Comparison of ENCODE assay signal across 8 mouse cellular contexts in the genomic region with DNA sequence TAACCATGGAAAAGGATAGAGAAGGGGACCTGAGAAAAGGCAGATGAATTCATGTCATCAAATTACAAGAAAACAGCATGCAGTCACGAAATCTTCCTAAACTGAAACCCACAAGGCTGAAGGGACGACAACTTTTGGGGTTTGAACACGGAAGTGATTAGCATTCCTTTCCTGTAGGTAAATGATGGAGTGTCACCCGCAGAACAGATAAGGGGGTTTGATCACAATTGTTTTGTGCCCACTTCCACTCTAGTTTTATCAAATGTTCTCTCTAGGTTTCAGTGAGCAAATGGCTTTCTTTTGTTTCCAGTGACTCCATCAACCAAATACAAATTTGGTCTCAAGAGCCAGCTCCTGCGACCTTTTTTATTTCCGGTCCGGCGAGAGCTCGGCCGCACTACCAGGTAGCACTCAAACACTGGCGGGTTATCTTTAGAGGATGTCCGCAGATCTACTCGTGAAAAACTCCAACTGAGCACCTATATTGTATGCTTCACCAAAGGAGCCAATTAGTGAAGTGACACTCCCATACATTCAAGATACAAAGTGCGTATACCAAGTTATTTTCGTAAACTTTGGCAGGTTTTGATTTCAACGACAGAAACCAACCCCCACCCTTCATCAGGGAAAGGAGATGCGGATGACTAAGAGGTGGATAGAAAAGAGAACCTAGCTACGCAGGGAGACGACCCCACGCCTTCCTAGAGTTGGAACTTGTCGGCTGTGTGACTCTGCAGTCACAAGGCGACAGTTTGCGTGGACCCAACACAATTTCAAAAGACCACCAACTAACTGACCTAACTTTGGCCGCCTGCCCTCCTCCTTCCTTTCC. TPM values are rescaled to one million over a fixed set of nuclear protein-coding genes. Genes with fewer than 3 reads are reported as not detected.
A peak's percentile ranks its signal among the peaks of the same experiment; 100 is the strongest.
DNase-seq lines count a peak whose midpoint lies in the region; ATAC-seq and TF ChIP-seq lines count a peak whose summit lies in the region.

No protein-coding gene starts in this region.

- peak; percentile 21; the same call in 1 of the 2 replicates for ATAC-seq in kidney, embryonic 16.5 days (ENCODE audit: low FRiP score, low TSS enrichment)
- ATAC-seq in forebrain, embryonic 12.5 days (ENCODE audit: low FRiP score): peak; percentile 27
- 0 out of 2 replicates have a peak, but pooled peaks have one; percentile 11 for ATAC-seq in stomach, embryonic 14.5 days (ENCODE audit: insufficient number of reproducible peaks, insufficient read depth, low FRiP score, low read depth)

- no peak for TF ChIP-seq POLR2A in liver, adult 2 months (IDR thresholded peaks at IDR 0.05; ENCODE audit: extremely low read depth, insufficient read depth, low read length)

- peaks cover 29% of the 10 kb centered on the region; the same call in 1 of the 2 replicates for H3K79me2 ChIP-seq in liver, adult 2 months (ENCODE audit: control insufficient read depth, insufficient read depth, low read length)

- H3K36me3 ChIP-seq in kidney, embryonic 16.5 days (ENCODE audit: insufficient read depth, low read length): 0 out of 2 replicates have a peak, but pooled peaks cover 3% of the 10 kb centered on the region
- no peaks in the 10 kb centered on the region for H3K36me3 ChIP-seq in forebrain, embryonic 12.5 days (replicated peaks)
- no peaks in the 10 kb centered on the region for H3K36me3 ChIP-seq in liver, adult 2 months (ENCODE audit: control insufficient read depth, insufficient read depth, low read length)
- peaks cover 6% of the 10 kb centered on the region; the same call in 1 of the 2 replicates for H3K36me3 ChIP-seq in stomach, embryonic 14.5 days (ENCODE audit: control insufficient read depth, insufficient read depth, low read length)

- DNase-seq in kidney, postnatal 10 days: no peak
- peak; percentile 28 for DNase-seq in MN1 (ENCODE audit: low spot score)
- no peak for DNase-seq in liver, adult 2 months (ENCODE audit: extremely low read depth, low read depth, low spot score)
- no peak for DNase-seq in adrenal gland, adult (ENCODE audit: inconsistent age in 2 of 2, low spot score in 1 of 2)
- no peak for DNase-seq in thymus, adult 18-20 months

- peak overlapping the region; percentile 100 for H3K9ac ChIP-seq in kidney, embryonic 16.5 days (replicated peaks; ENCODE audit: low read length)
- peak overlapping the region; percentile 97 for H3K9ac ChIP-seq in forebrain, embryonic 12.5 days
- H3K9ac ChIP-seq in liver, adult 2 months (ENCODE audit: low read depth, low read length): peak overlapping the region; percentile 96
- peak overlapping the region; percentile 99 for H3K9ac ChIP-seq in stomach, embryonic 14.5 days (replicated peaks; ENCODE audit: low read depth, low read length)

- no peaks in the 10 kb centered on the region for H3K27me3 ChIP-seq in kidney, embryonic 16.5 days (ENCODE audit: insufficient read depth, low read length)
- H3K27me3 ChIP-seq in forebrain, embryonic 12.5 days: no peaks in the 10 kb centered on the region
- H3K27me3 ChIP-seq in liver, adult 2 months (ENCODE audit: control insufficient read depth, insufficient read depth, low read length): no peaks in the 10 kb centered on the region
- no peaks in the 10 kb centered on the region for H3K27me3 ChIP-seq in stomach, embryonic 14.5 days (ENCODE audit: control insufficient read depth, insufficient read depth, low read length)

- 4% methylated on average over 24 of the region's 24 CpGs for WGBS in kidney, embryonic 16.5 days
- WGBS in forebrain, embryonic 12.5 days: 11% methylated on average over 24 of the region's 24 CpGs
- 2% methylated on average over 24 of the region's 24 CpGs for WGBS in liver, adult 2 months
- WGBS in stomach, embryonic 14.5 days: 3% methylated on average over 24 of the region's 24 CpGs

- no peaks in the 10 kb centered on the region for H3K9me3 ChIP-seq in kidney, embryonic 16.5 days (ENCODE audit: low read length)
- H3K9me3 ChIP-seq in forebrain, embryonic 12.5 days: no peaks in the 10 kb centered on the region
- H3K9me3 ChIP-seq in stomach, embryonic 14.5 days (ENCODE audit: control insufficient read depth, low read depth, low read length): no peaks in the 10 kb centered on the region

- H3K4me1 ChIP-seq in kidney, embryonic 16.5 days (ENCODE audit: insufficient read depth, low read length): peaks cover 12% of the 10 kb centered on the region
- H3K4me1 ChIP-seq in forebrain, embryonic 12.5 days: peaks cover 15% of the 10 kb centered on the region
- peaks cover 7% of the 10 kb centered on the region for H3K4me1 ChIP-seq in liver, adult 2 months (ENCODE audit: control insufficient read depth, insufficient read depth, low read length)
- peaks cover 14% of the 10 kb centered on the region; the same call in 1 of the 2 replicates for H3K4me1 ChIP-seq in stomach, embryonic 14.5 days (ENCODE audit: control insufficient read depth, insufficient read depth, low read length)

- TF ChIP-seq CTCF in liver, adult 2 months (IDR thresholded peaks at IDR 0.05; ENCODE audit: low read depth, low read length): no peak

- H3K4me3 ChIP-seq in kidney, embryonic 16.5 days (ENCODE audit: low read length): peak overlapping the region; percentile 100
- peak overlapping the region; percentile 93 for H3K4me3 ChIP-seq in forebrain, embryonic 12.5 days (replicated peaks)
- H3K4me3 ChIP-seq in liver, adult 2 months (ENCODE audit: insufficient read depth, low read depth, low read length): peak overlapping the region; percentile 88
- H3K4me3 ChIP-seq in stomach, embryonic 14.5 days (ENCODE audit: low read depth, low read length): peak overlapping the region; percentile 99

- peak overlapping the region; percentile 79; the same call in 1 of the 2 replicates for H3K27ac ChIP-seq in kidney, embryonic 16.5 days (ENCODE audit: low read length)
- peak overlapping the region; percentile 73; the same call in 1 of the 2 replicates for H3K27ac ChIP-seq in forebrain, embryonic 12.5 days
- H3K27ac ChIP-seq in liver, adult 2 months (replicated peaks; ENCODE audit: insufficient read depth, low read depth, low read length): peak overlapping the region; percentile 54
- H3K27ac ChIP-seq in stomach, embryonic 14.5 days (ENCODE audit: low read length): peak overlapping the region; percentile 68

- peak overlapping the region; percentile 78 for H3K4me2 ChIP-seq in kidney, embryonic 16.5 days (replicated peaks; ENCODE audit: low read depth, low read length)
- H3K4me2 ChIP-seq in forebrain, embryonic 12.5 days: peak overlapping the region; percentile 69
- peak overlapping the region; percentile 67 for H3K4me2 ChIP-seq in stomach, embryonic 14.5 days (replicated peaks; ENCODE audit: low read depth, low read length)

RNA-seq across cellular contexts. Expression of a gene that starts 2.1 kb away (rescaled TPM):
- 332 and 350 TPM in 2 replicates for polyA plus RNA-seq in kidney, embryonic 16.5 days (2015; fragmentation: Nextera tagmentation; extraction: Ambion mirVana)
- 388 and 407 TPM in 2 replicates for polyA plus RNA-seq in forebrain, embryonic 12.5 days (2016; fragmentation: Nextera tagmentation; extraction: Ambion mirVana)
- 33.8 and 34.7 TPM in 2 replicates for total RNA-seq in liver, adult 2 months (2014; rRNA removed)
- polyA plus RNA-seq in liver, adult 2 months (2012; rRNA removed): 45.7 and 54.0 TPM in 2 replicates
- polyA plus RNA-seq in stomach, embryonic 14.5 days (2014; fragmentation: Nextera tagmentation; extraction: Ambion mirVana): 325 and 353 TPM in 2 replicates

RNA-seq across cellular contexts. Expression of a gene that starts 8.1 kb away (rescaled TPM):
- 0.36 and 0.51 TPM in 2 replicates for polyA plus RNA-seq in kidney, embryonic 16.5 days (2015; fragmentation: Nextera tagmentation; extraction: Ambion mirVana)
- 1.9 and 2.1 TPM in 2 replicates for polyA plus RNA-seq in forebrain, embryonic 12.5 days (2016; fragmentation: Nextera tagmentation; extraction: Ambion mirVana)
- total RNA-seq in liver, adult 2 months (2014; rRNA removed): not detected in 2 replicates
- polyA plus RNA-seq in liver, adult 2 months (2012; rRNA removed): not detected in 2 replicates
- polyA plus RNA-seq in stomach, embryonic 14.5 days (2014; fragmentation: Nextera tagmentation; extraction: Ambion mirVana): 0.65 and 0.69 TPM in 2 replicates

RNA-seq across cellular contexts. Expression of a gene that starts 33.0 kb away (rescaled TPM):
- 4.9 and 5.4 TPM in 2 replicates for polyA plus RNA-seq in kidney, embryonic 16.5 days (2015; fragmentation: Nextera tagmentation; extraction: Ambion mirVana)
- 12.7 and 13.4 TPM in 2 replicates for polyA plus RNA-seq in forebrain, embryonic 12.5 days (2016; fragmentation: Nextera tagmentation; extraction: Ambion mirVana)
- 0.83 and 1.2 TPM in 2 replicates for total RNA-seq in liver, adult 2 months (2014; rRNA removed)
- 0.87 and 1.1 TPM in 2 replicates for polyA plus RNA-seq in liver, adult 2 months (2012; rRNA removed)
- polyA plus RNA-seq in stomach, embryonic 14.5 days (2014; fragmentation: Nextera tagmentation; extraction: Ambion mirVana): 4.8 and 5.2 TPM in 2 replicates

RNA-seq across cellular contexts. Expression of a gene that starts 53.3 kb away (rescaled TPM):
- polyA plus RNA-seq in kidney, embryonic 16.5 days (2015; fragmentation: Nextera tagmentation; extraction: Ambion mirVana): 0.31 and 0.36 TPM in 2 replicates
- polyA plus RNA-seq in forebrain, embryonic 12.5 days (2016; fragmentation: Nextera tagmentation; extraction: Ambion mirVana): 0.63 and 0.65 TPM in 2 replicates
- 0.07 TPM in 1 of 2 replicates, not detected in the other for total RNA-seq in liver, adult 2 months (2014; rRNA removed)
- polyA plus RNA-seq in liver, adult 2 months (2012; rRNA removed): 0.05 and 0.07 TPM in 2 replicates
- 1.0 and 1.1 TPM in 2 replicates for polyA plus RNA-seq in stomach, embryonic 14.5 days (2014; fragmentation: Nextera tagmentation; extraction: Ambion mirVana)

RNA-seq across cellular contexts. Expression of a gene that starts 55.9 kb away (rescaled TPM):
- 7.2 and 7.8 TPM in 2 replicates for polyA plus RNA-seq in kidney, embryonic 16.5 days (2015; fragmentation: Nextera tagmentation; extraction: Ambion mirVana)
- 8.0 and 9.6 TPM in 2 replicates for polyA plus RNA-seq in forebrain, embryonic 12.5 days (2016; fragmentation: Nextera tagmentation; extraction: Ambion mirVana)
- 0.28 and 0.94 TPM in 2 replicates for total RNA-seq in liver, adult 2 months (2014; rRNA removed)
- 0.22 and 0.48 TPM in 2 replicates for polyA plus RNA-seq in liver, adult 2 months (2012; rRNA removed)
- 9.1 and 12.6 TPM in 2 replicates for polyA plus RNA-seq in stomach, embryonic 14.5 days (2014; fragmentation: Nextera tagmentation; extraction: Ambion mirVana)
